In the genomic region with DNA sequence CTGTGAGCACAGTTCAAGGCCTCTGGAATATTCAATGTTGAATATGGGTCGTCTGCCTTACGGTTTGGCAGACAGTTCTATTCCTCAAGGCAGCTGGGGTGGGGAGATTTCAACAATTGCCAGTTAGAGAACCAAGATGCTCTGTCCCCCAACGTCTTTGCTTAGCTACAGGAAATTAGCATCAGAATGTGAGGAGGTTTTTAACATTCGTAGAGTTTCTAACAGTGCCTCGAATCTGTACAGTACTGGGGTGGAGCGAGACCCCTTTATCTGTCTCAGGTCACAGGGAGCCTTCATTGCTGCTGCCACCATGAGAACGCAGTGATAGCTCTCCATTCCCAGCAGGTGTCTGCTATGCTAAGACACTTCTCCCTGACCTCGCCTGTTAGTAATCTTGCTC, we compare ENCODE assay signal across 24 mouse cellular contexts. TPM values are rescaled to one million over a fixed set of nuclear protein-coding genes. Genes with fewer than 3 reads are reported as not detected.
DNase-seq lines count a peak whose midpoint lies in the region; ATAC-seq lines count a peak whose summit lies in the region.
"Had no signal": no experiment of that assay in that cellular context is flagged by ENCODE, and none has a peak within 500 bp of the region (broad histone marks: within the 10 kb centered on the region; RNA-seq: fewer than 3 reads in every experiment).

No protein-coding gene starts in this region.

- WGBS in forebrain, embryonic 12.5 days = 62% methylated on average over 8 of the region's 8 CpGs
- WGBS in forebrain, embryonic 11.5 days = 80% methylated on average over 8 of the region's 8 CpGs
- WGBS in hindbrain, embryonic 15.5 days = 52% methylated on average over 8 of the region's 8 CpGs
- 75% methylated on average over 8 of the region's 8 CpGs for WGBS in hindbrain, embryonic 10.5 days
- WGBS in midbrain, embryonic 16.5 days = 58% methylated on average over 8 of the region's 8 CpGs
- WGBS in midbrain, embryonic 14.5 days = 56% methylated on average over 8 of the region's 8 CpGs
- 80% methylated on average over 8 of the region's 8 CpGs for WGBS in liver, embryonic 11.5 days

- H3K9ac ChIP-seq in forebrain, embryonic 12.5 days = no peak overlapping the region
- no peak overlapping the region for H3K9ac ChIP-seq in forebrain, embryonic 11.5 days (ENCODE audit: low read length)
- H3K9ac ChIP-seq in hindbrain, embryonic 15.5 days = no peak overlapping the region
- H3K9ac ChIP-seq in midbrain, embryonic 16.5 days (ENCODE audit: low read depth, low read length) = 0 out of 2 replicates have a peak overlapping the region, but pooled peaks have one; percentile 14
- H3K9ac ChIP-seq in midbrain, embryonic 14.5 days (replicated peaks; ENCODE audit: low read length) = no peak overlapping the region
- H3K9ac ChIP-seq in liver, embryonic 11.5 days (ENCODE audit: low read depth, low read length) = no peak overlapping the region; the same call in 1 of the 2 replicates
- H3K9ac ChIP-seq: forebrain, embryonic 15.5 days had no signal

- H3K27ac ChIP-seq in forebrain, embryonic 12.5 days = peak overlapping the region; percentile 1; the same call in 1 of the 2 replicates
- H3K27ac ChIP-seq in forebrain, embryonic 11.5 days (ENCODE audit: low read depth, low read length) = no peak overlapping the region
- H3K27ac ChIP-seq in hindbrain, embryonic 15.5 days (replicated peaks) = 0 out of 2 replicates have a peak overlapping the region, but pooled peaks have one; percentile 34
- no peak overlapping the region for H3K27ac ChIP-seq in hindbrain, embryonic 10.5 days
- H3K27ac ChIP-seq in midbrain, embryonic 16.5 days (ENCODE audit: low read length) = peak overlapping the region; percentile 22; the same call in 1 of the 2 replicates
- no peak overlapping the region for H3K27ac ChIP-seq in midbrain, embryonic 14.5 days (replicated peaks; ENCODE audit: low read depth, low read length)
- H3K27ac ChIP-seq in liver, embryonic 11.5 days (ENCODE audit: low read depth, low read length) = no peak overlapping the region
- H3K27ac ChIP-seq: forebrain, embryonic 15.5 days had no signal

- no peak for DNase-seq in forebrain, embryonic 11.5 days (ENCODE audit: low spot score)
- no peak for DNase-seq in hindbrain, embryonic 10.5 days (ENCODE audit: low spot score)
- DNase-seq in midbrain, embryonic 14.5 days = no peak
- no peak for DNase-seq in adrenal gland, postnatal 4 days (ENCODE audit: low spot score in 2 of 2)
- no peak for DNase-seq in liver, embryonic 11.5 days (ENCODE audit: low spot score)
- DNase-seq: adrenal gland, postnatal 36 days; cerebellum, adult 8-10 months; heart, adult 11 months; kidney, adult 9 months; layer of hippocampus, postnatal 36 days; lung, adult 2 months; lung, postnatal 36 days; retina, postnatal 1 day; right cerebral cortex, postnatal 4 days; thymus, postnatal 14 days had no signal

- peaks cover 14% of the 10 kb centered on the region; the same call in 1 of the 2 replicates for H3K36me3 ChIP-seq in forebrain, embryonic 12.5 days (replicated peaks)
- no peaks in the 10 kb centered on the region for H3K36me3 ChIP-seq in forebrain, embryonic 11.5 days (ENCODE audit: control insufficient read depth, insufficient read depth, low read length)
- peaks cover 5% of the 10 kb centered on the region; the same call in 1 of the 2 replicates for H3K36me3 ChIP-seq in hindbrain, embryonic 15.5 days
- peaks cover 34% of the 10 kb centered on the region for H3K36me3 ChIP-seq in hindbrain, embryonic 10.5 days
- peaks cover 1% of the 10 kb centered on the region; the same call in 1 of the 2 replicates for H3K36me3 ChIP-seq in midbrain, embryonic 16.5 days (ENCODE audit: control insufficient read depth, insufficient read depth, low read length)
- peaks cover 19% of the 10 kb centered on the region; the same call in 1 of the 2 replicates for H3K36me3 ChIP-seq in midbrain, embryonic 14.5 days (ENCODE audit: control insufficient read depth, insufficient read depth, low read length)
- peaks cover 7% of the 10 kb centered on the region for H3K36me3 ChIP-seq in liver, embryonic 11.5 days (ENCODE audit: control insufficient read depth, insufficient read depth, low read length)

- H3K4me3 ChIP-seq in forebrain, embryonic 12.5 days (replicated peaks) = no peak overlapping the region
- H3K4me3 ChIP-seq in forebrain, embryonic 11.5 days (ENCODE audit: low read depth, low read length) = no peak overlapping the region
- no peak overlapping the region for H3K4me3 ChIP-seq in hindbrain, embryonic 15.5 days
- no peak overlapping the region for H3K4me3 ChIP-seq in hindbrain, embryonic 10.5 days
- H3K4me3 ChIP-seq in midbrain, embryonic 16.5 days (ENCODE audit: low read depth, low read length) = no peak overlapping the region
- no peak overlapping the region for H3K4me3 ChIP-seq in midbrain, embryonic 14.5 days (replicated peaks; ENCODE audit: low read depth, low read length)
- no peak overlapping the region for H3K4me3 ChIP-seq in liver, embryonic 11.5 days (ENCODE audit: low read depth, low read length)
- H3K4me3 ChIP-seq: forebrain, embryonic 15.5 days had no signal

- no peak overlapping the region for H3K4me2 ChIP-seq in forebrain, embryonic 12.5 days
- no peak overlapping the region for H3K4me2 ChIP-seq in forebrain, embryonic 11.5 days (ENCODE audit: low read depth, low read length, severe bottlenecking)
- no peak overlapping the region; the same call in 1 of the 2 replicates for H3K4me2 ChIP-seq in hindbrain, embryonic 15.5 days
- H3K4me2 ChIP-seq in midbrain, embryonic 16.5 days (ENCODE audit: low read length) = no peak overlapping the region
- no peak overlapping the region for H3K4me2 ChIP-seq in midbrain, embryonic 14.5 days (ENCODE audit: low read length)
- H3K4me2 ChIP-seq in liver, embryonic 11.5 days = no peak overlapping the region
- H3K4me2 ChIP-seq: forebrain, embryonic 15.5 days had no signal

- no peak for ATAC-seq in forebrain, embryonic 12.5 days (ENCODE audit: low FRiP score)
- ATAC-seq in forebrain, embryonic 11.5 days (replicated peaks; ENCODE audit: low FRiP score) = no peak
- no peak for ATAC-seq in hindbrain, embryonic 15.5 days (ENCODE audit: low FRiP score, low read depth)
- ATAC-seq in midbrain, embryonic 16.5 days = no peak
- ATAC-seq in midbrain, embryonic 14.5 days (ENCODE audit: low FRiP score, low TSS enrichment) = no peak
- ATAC-seq in liver, embryonic 11.5 days (replicated peaks; ENCODE audit: low FRiP score) = no peak
- ATAC-seq: forebrain, embryonic 15.5 days had no signal

- peaks cover 28% of the 10 kb centered on the region for H3K4me1 ChIP-seq in forebrain, embryonic 12.5 days
- H3K4me1 ChIP-seq in forebrain, embryonic 11.5 days (replicated peaks; ENCODE audit: control insufficient read depth, insufficient read depth, low read length) = peaks cover 5% of the 10 kb centered on the region; the same call in 1 of the 2 replicates
- H3K4me1 ChIP-seq in hindbrain, embryonic 15.5 days (replicated peaks) = peaks cover 33% of the 10 kb centered on the region
- peaks cover 30% of the 10 kb centered on the region for H3K4me1 ChIP-seq in hindbrain, embryonic 10.5 days (replicated peaks)
- H3K4me1 ChIP-seq in midbrain, embryonic 16.5 days (ENCODE audit: control insufficient read depth, insufficient read depth, low read length) = peaks cover 17% of the 10 kb centered on the region
- H3K4me1 ChIP-seq in midbrain, embryonic 14.5 days (ENCODE audit: control insufficient read depth, insufficient read depth, low read length) = peaks cover 9% of the 10 kb centered on the region; the same call in 1 of the 2 replicates
- H3K4me1 ChIP-seq in liver, embryonic 11.5 days (replicated peaks; ENCODE audit: control insufficient read depth, insufficient read depth, low read length) = peaks cover 18% of the 10 kb centered on the region

- H3K9me3 ChIP-seq in forebrain, embryonic 12.5 days = no peaks in the 10 kb centered on the region
- no peaks in the 10 kb centered on the region for H3K9me3 ChIP-seq in forebrain, embryonic 11.5 days (ENCODE audit: control insufficient read depth, low read length)
- H3K9me3 ChIP-seq in hindbrain, embryonic 15.5 days = no peaks in the 10 kb centered on the region
- no peaks in the 10 kb centered on the region for H3K9me3 ChIP-seq in hindbrain, embryonic 10.5 days
- no peaks in the 10 kb centered on the region for H3K9me3 ChIP-seq in midbrain, embryonic 16.5 days (replicated peaks; ENCODE audit: control insufficient read depth, low read length, poor library complexity, severe bottlenecking)
- H3K9me3 ChIP-seq in midbrain, embryonic 14.5 days (ENCODE audit: control insufficient read depth, low read length) = no peaks in the 10 kb centered on the region
- H3K9me3 ChIP-seq in liver, embryonic 11.5 days (ENCODE audit: control insufficient read depth, low read length) = no peaks in the 10 kb centered on the region
- H3K9me3 ChIP-seq: forebrain, embryonic 15.5 days had no signal

- no peaks in the 10 kb centered on the region for H3K27me3 ChIP-seq in forebrain, embryonic 12.5 days
- no peaks in the 10 kb centered on the region for H3K27me3 ChIP-seq in forebrain, embryonic 11.5 days (ENCODE audit: control insufficient read depth, insufficient read depth, low read length)
- no peaks in the 10 kb centered on the region for H3K27me3 ChIP-seq in hindbrain, embryonic 15.5 days
- H3K27me3 ChIP-seq in hindbrain, embryonic 10.5 days (ENCODE audit: insufficient read depth, poor library complexity, severe bottlenecking) = no peaks in the 10 kb centered on the region
- H3K27me3 ChIP-seq in midbrain, embryonic 16.5 days (ENCODE audit: control insufficient read depth, insufficient read depth, low read depth, low read length) = no peaks in the 10 kb centered on the region
- no peaks in the 10 kb centered on the region for H3K27me3 ChIP-seq in midbrain, embryonic 14.5 days (ENCODE audit: control insufficient read depth, insufficient read depth, low read length)
- H3K27me3 ChIP-seq in liver, embryonic 11.5 days (replicated peaks; ENCODE audit: control insufficient read depth, insufficient read depth, low read length) = no peaks in the 10 kb centered on the region
- H3K27me3 ChIP-seq: forebrain, embryonic 15.5 days had no signal

RNA-seq across cellular contexts. Expression of a gene that starts 2.6 kb away (rescaled TPM):
- 174 and 194 TPM in 2 replicates for polyA plus RNA-seq in forebrain, embryonic 12.5 days (2016; fragmentation: Nextera tagmentation; extraction: Ambion mirVana)
- 166 and 186 TPM in 2 replicates for polyA plus RNA-seq in forebrain, embryonic 11.5 days (2014; fragmentation: Nextera tagmentation; extraction: Ambion mirVana)
- polyA plus RNA-seq in hindbrain, embryonic 15.5 days (2015; fragmentation: Nextera tagmentation; extraction: Ambion mirVana) = 332 and 377 TPM in 2 replicates
- polyA plus RNA-seq in hindbrain, embryonic 10.5 days (2016; fragmentation: Nextera tagmentation; extraction: Ambion mirVana) = 159 and 169 TPM in 2 replicates
- polyA plus RNA-seq in midbrain, embryonic 16.5 days (2015; fragmentation: Nextera tagmentation; extraction: Ambion mirVana) = 338 and 394 TPM in 2 replicates
- polyA plus RNA-seq in midbrain, embryonic 14.5 days (2014; fragmentation: Nextera tagmentation; extraction: Ambion mirVana) = 254 and 294 TPM in 2 replicates
- total RNA-seq in adrenal gland, postnatal 4 days (2021) = 100 to 1,000 TPM; 221 to 224 TPM
- 136 and 147 TPM in 2 replicates for polyA plus RNA-seq in liver, embryonic 11.5 days (2014; fragmentation: Nextera tagmentation; extraction: Ambion mirVana)

RNA-seq across cellular contexts. Expression of a gene that starts 30.8 kb away (rescaled TPM):
- 0.13 and 0.14 TPM in 2 replicates for polyA plus RNA-seq in forebrain, embryonic 12.5 days (2016; fragmentation: Nextera tagmentation; extraction: Ambion mirVana)
- polyA plus RNA-seq in forebrain, embryonic 11.5 days (2014; fragmentation: Nextera tagmentation; extraction: Ambion mirVana) = 0.16 and 0.31 TPM in 2 replicates
- 0.06 and 0.16 TPM in 2 replicates for polyA plus RNA-seq in hindbrain, embryonic 15.5 days (2015; fragmentation: Nextera tagmentation; extraction: Ambion mirVana)
- 0.05 and 0.21 TPM in 2 replicates for polyA plus RNA-seq in hindbrain, embryonic 10.5 days (2016; fragmentation: Nextera tagmentation; extraction: Ambion mirVana)
- polyA plus RNA-seq in midbrain, embryonic 16.5 days (2015; fragmentation: Nextera tagmentation; extraction: Ambion mirVana) = 0.08 and 0.11 TPM in 2 replicates
- 0.24 and 0.28 TPM in 2 replicates for polyA plus RNA-seq in midbrain, embryonic 14.5 days (2014; fragmentation: Nextera tagmentation; extraction: Ambion mirVana)
- total RNA-seq in adrenal gland, postnatal 4 days (2021) = under 1 TPM in 1 of 2 experiments, not detected in 1; 0.14 TPM
- polyA plus RNA-seq in liver, embryonic 11.5 days (2014; fragmentation: Nextera tagmentation; extraction: Ambion mirVana) = 0.04 and 0.06 TPM in 2 replicates
- total RNA-seq: adrenal gland, postnatal 36 days; gastrocnemius, adult 18-20 months; layer of hippocampus, postnatal 36 days; liver, adult 2 months; monocyte, adult 5-6 weeks; neutrophil, adult 5-6 weeks had no signal
- polyA plus RNA-seq: large intestine, adult 2 months; liver, adult 2 months; lung, adult 2 months had no signal

RNA-seq across cellular contexts. Expression of a gene that starts 35.1 kb away (rescaled TPM):
- 827 and 897 TPM in 2 replicates for polyA plus RNA-seq in forebrain, embryonic 12.5 days (2016; fragmentation: Nextera tagmentation; extraction: Ambion mirVana)
- 556 and 641 TPM in 2 replicates for polyA plus RNA-seq in forebrain, embryonic 11.5 days (2014; fragmentation: Nextera tagmentation; extraction: Ambion mirVana)
- 1,757 and 1,788 TPM in 2 replicates for polyA plus RNA-seq in hindbrain, embryonic 15.5 days (2015; fragmentation: Nextera tagmentation; extraction: Ambion mirVana)
- 560 and 909 TPM in 2 replicates for polyA plus RNA-seq in hindbrain, embryonic 10.5 days (2016; fragmentation: Nextera tagmentation; extraction: Ambion mirVana)
- 2,090 and 2,148 TPM in 2 replicates for polyA plus RNA-seq in midbrain, embryonic 16.5 days (2015; fragmentation: Nextera tagmentation; extraction: Ambion mirVana)
- polyA plus RNA-seq in midbrain, embryonic 14.5 days (2014; fragmentation: Nextera tagmentation; extraction: Ambion mirVana) = 2,028 and 2,035 TPM in 2 replicates
- 100 to 1,000 TPM in 1 of 2 experiments, 10 to 100 TPM in 1; 59.5 to 102 TPM for total RNA-seq in adrenal gland, postnatal 4 days (2021)
- 6.0 and 6.9 TPM in 2 replicates for polyA plus RNA-seq in liver, embryonic 11.5 days (2014; fragmentation: Nextera tagmentation; extraction: Ambion mirVana)
- total RNA-seq: gastrocnemius, adult 18-20 months; liver, adult 2 months; neutrophil, adult 5-6 weeks had no signal
- polyA plus RNA-seq: liver, adult 2 months had no signal

RNA-seq across cellular contexts. Expression of a gene that starts 43.6 kb away (rescaled TPM):
- polyA plus RNA-seq in forebrain, embryonic 12.5 days (2016; fragmentation: Nextera tagmentation; extraction: Ambion mirVana) = 19.9 and 21.8 TPM in 2 replicates
- 12.4 and 13.4 TPM in 2 replicates for polyA plus RNA-seq in forebrain, embryonic 11.5 days (2014; fragmentation: Nextera tagmentation; extraction: Ambion mirVana)
- polyA plus RNA-seq in hindbrain, embryonic 15.5 days (2015; fragmentation: Nextera tagmentation; extraction: Ambion mirVana) = 38.3 and 39.5 TPM in 2 replicates
- 10.8 and 19.5 TPM in 2 replicates for polyA plus RNA-seq in hindbrain, embryonic 10.5 days (2016; fragmentation: Nextera tagmentation; extraction: Ambion mirVana)
- 39.1 and 42.3 TPM in 2 replicates for polyA plus RNA-seq in midbrain, embryonic 16.5 days (2015; fragmentation: Nextera tagmentation; extraction: Ambion mirVana)
- polyA plus RNA-seq in midbrain, embryonic 14.5 days (2014; fragmentation: Nextera tagmentation; extraction: Ambion mirVana) = 32.8 and 36.0 TPM in 2 replicates
- 1 to 10 TPM; 3.6 to 4.0 TPM for total RNA-seq in adrenal gland, postnatal 4 days (2021)
- polyA plus RNA-seq in liver, embryonic 11.5 days (2014; fragmentation: Nextera tagmentation; extraction: Ambion mirVana) = 6.5 and 6.7 TPM in 2 replicates
- total RNA-seq: monocyte, adult 5-6 weeks had no signal

RNA-seq across cellular contexts. Expression of a gene that starts 47.2 kb away (rescaled TPM):
- 42.9 and 46.6 TPM in 2 replicates for polyA plus RNA-seq in forebrain, embryonic 12.5 days (2016; fragmentation: Nextera tagmentation; extraction: Ambion mirVana)
- 46.3 and 48.1 TPM in 2 replicates for polyA plus RNA-seq in forebrain, embryonic 11.5 days (2014; fragmentation: Nextera tagmentation; extraction: Ambion mirVana)
- 48.6 and 51.6 TPM in 2 replicates for polyA plus RNA-seq in hindbrain, embryonic 15.5 days (2015; fragmentation: Nextera tagmentation; extraction: Ambion mirVana)
- 40.9 and 42.3 TPM in 2 replicates for polyA plus RNA-seq in hindbrain, embryonic 10.5 days (2016; fragmentation: Nextera tagmentation; extraction: Ambion mirVana)
- 45.4 and 49.5 TPM in 2 replicates for polyA plus RNA-seq in midbrain, embryonic 16.5 days (2015; fragmentation: Nextera tagmentation; extraction: Ambion mirVana)
- 42.0 and 48.2 TPM in 2 replicates for polyA plus RNA-seq in midbrain, embryonic 14.5 days (2014; fragmentation: Nextera tagmentation; extraction: Ambion mirVana)
- total RNA-seq in adrenal gland, postnatal 4 days (2021) = 10 to 100 TPM; 40.2 to 40.5 TPM
- 27.0 and 32.7 TPM in 2 replicates for polyA plus RNA-seq in liver, embryonic 11.5 days (2014; fragmentation: Nextera tagmentation; extraction: Ambion mirVana)

Comparison
In these comparisons a context has a peak if more than half of its experiments do, and no peak if none do; other contexts are left out.
1. H3K27ac ChIP-seq: peak in forebrain, embryonic 12.5 days (single experiment), hindbrain, embryonic 15.5 days (single experiment) and midbrain, embryonic 16.5 days (single experiment); none in forebrain, embryonic 11.5 days (single experiment), hindbrain, embryonic 10.5 days (single experiment), midbrain, embryonic 14.5 days (single experiment) and liver, embryonic 11.5 days (single experiment).
2. RNA of a gene that starts 35.1 kb away (polyA plus RNA-seq): 2,090 to 2,148 TPM in midbrain, embryonic 16.5 days, 2,028 to 2,035 TPM in midbrain, embryonic 14.5 days, 1,757 to 1,788 TPM in hindbrain, embryonic 15.5 days, 560 to 909 TPM in hindbrain, embryonic 10.5 days, 827 to 897 TPM in forebrain, embryonic 12.5 days and 556 to 641 TPM in forebrain, embryonic 11.5 days; 6.0 to 6.9 TPM in liver, embryonic 11.5 days; every median in the first group is over 10 times any median in the second.